Mouse (Mus musculus): ENCODE data around the gene Dapk2. TPM values are rescaled to one million over a fixed set of nuclear protein-coding genes. Genes with fewer than 3 reads are reported as not detected.
A peak's percentile ranks its signal among the peaks of the same experiment; 100 is the strongest.
"Not testable (repeated sequence)": the region's sequence is repeated elsewhere in the genome, so short reads cannot be mapped to it uniquely, and the experiment has no call there.

Dapk2 gene
- polyA plus RNA-seq, 1 experiment from 2014 or later: 5.9 TPM

DNA sequence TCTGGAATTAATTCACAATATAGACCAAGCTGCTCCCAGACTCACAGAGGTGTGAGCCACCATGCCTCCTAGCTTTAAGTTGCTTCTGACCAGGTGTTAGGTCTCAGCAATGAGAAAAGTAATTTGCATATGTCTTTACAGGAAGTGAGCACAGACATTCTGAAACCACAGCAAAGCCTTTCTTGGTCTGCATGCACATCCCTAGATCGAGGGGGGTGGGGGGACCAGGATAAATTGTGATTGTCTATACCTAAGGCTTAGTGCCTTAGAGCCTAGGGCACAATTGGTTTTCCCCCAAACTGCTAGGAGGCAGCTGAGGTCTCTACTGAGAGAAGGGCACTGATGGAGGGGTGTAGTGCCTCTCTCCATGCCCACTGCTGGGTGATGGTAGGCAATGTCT is 122.5 kb downstream of the Dapk2 start:
- TF ChIP-seq CTCF (IDR thresholded peaks at IDR 0.05; ENCODE audit: low read depth): no peak
- Histone ChIP-seq H3K9me3 (ENCODE audit: low read depth, low read length) (no peaks in the 10 kb centered on the region), H3K36me3 (ENCODE audit: insufficient read depth) (no peaks in the 10 kb centered on the region), H3K27ac (ENCODE audit: low read depth) (no peak overlapping the region), H3K27me3 (ENCODE audit: insufficient read depth, low read length) (no peaks in the 10 kb centered on the region), H3K4me3 (ENCODE audit: low read depth, low read length) (no peak overlapping the region), H3K4me1 (ENCODE audit: insufficient read depth) (peaks cover 14% of the 10 kb centered on the region; the same call in 1 of the 2 replicates), H3K4me2 (no peak overlapping the region), H3K9ac (no peak overlapping the region)
- DNase-seq (no peak), ATAC-seq (ENCODE audit: insufficient read depth) (no peak)
- WGBS: 55% methylated on average over 1 of the region's 1 CpGs

DNA sequence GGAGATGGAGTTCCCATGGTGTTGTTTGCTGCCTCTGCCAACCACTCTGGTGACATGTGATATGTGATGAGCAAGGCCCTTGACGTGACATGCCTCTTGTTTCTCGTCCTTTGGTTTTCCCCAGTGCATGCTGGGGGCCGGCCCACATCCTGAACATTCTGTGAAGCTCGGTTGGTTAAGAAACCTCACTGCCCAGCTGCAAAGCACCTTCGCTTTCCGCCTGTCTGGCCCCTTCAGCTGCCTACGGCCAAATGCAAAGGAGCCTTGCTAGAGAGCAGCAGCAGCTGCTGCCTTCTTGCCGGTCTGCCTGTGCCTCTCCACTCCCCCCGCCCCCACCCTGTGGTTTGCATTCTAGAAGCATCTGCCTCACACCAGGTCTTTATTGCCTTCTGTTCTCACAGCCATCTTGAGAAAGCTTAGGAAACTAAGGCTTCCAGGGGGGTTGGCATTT is 123.5 kb downstream of the Dapk2 start:
- H3K9ac ChIP-seq: no peak overlapping the region
- TF ChIP-seq CTCF (IDR thresholded peaks at IDR 0.05; ENCODE audit: low read depth): no peak
- no peaks in the 10 kb centered on the region for H3K36me3 ChIP-seq (ENCODE audit: insufficient read depth)
- H3K4me3 ChIP-seq (ENCODE audit: low read depth, low read length): no peak overlapping the region
- WGBS: 46% methylated on average over 9 of the region's 9 CpGs
- H3K4me1 ChIP-seq (ENCODE audit: insufficient read depth): peaks cover 8% of the 10 kb centered on the region; the same call in 1 of the 2 replicates
- H3K27me3 ChIP-seq (ENCODE audit: insufficient read depth, low read length): no peaks in the 10 kb centered on the region
- H3K9me3 ChIP-seq (ENCODE audit: low read depth, low read length): no peaks in the 10 kb centered on the region
- no peak overlapping the region for H3K4me2 ChIP-seq
- DNase-seq (no peak), ATAC-seq (ENCODE audit: insufficient read depth) (peak; percentile 16; the same call in 1 of the 2 replicates)
- H3K27ac ChIP-seq (ENCODE audit: low read depth): no peak overlapping the region

DNA sequence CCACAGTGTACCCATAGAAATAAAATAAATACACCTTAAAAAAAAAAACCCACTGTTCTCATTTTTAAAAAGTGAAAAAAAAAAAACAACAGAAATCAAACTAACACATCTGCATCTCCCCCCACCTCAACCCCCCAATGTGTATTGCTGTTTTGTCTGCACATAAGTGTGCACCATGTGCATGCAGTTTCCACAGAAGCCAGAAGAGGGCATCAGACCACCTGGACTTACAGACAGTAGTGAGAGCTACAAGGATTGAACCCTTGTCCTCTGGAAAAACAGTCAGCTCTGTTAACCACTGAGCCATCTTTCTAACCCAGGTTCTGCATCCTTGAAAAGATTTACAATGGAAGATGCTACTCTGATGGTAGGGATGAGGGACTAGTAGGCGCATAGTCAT is 124.6 kb downstream of the Dapk2 start:
- Histone ChIP-seq H3K4me1 (ENCODE audit: insufficient read depth) (0 out of 2 replicates have a peak, but pooled peaks cover 2% of the 10 kb centered on the region), H3K27ac (ENCODE audit: low read depth) (no peak overlapping the region), H3K9me3 (ENCODE audit: low read depth, low read length) (no peaks in the 10 kb centered on the region), H3K9ac (no peak overlapping the region), H3K27me3 (ENCODE audit: insufficient read depth, low read length) (no peaks in the 10 kb centered on the region), H3K36me3 (ENCODE audit: insufficient read depth) (no peaks in the 10 kb centered on the region), H3K4me2 (no peak overlapping the region), H3K4me3 (ENCODE audit: low read depth, low read length) (no peak overlapping the region)
- ATAC-seq (ENCODE audit: insufficient read depth) (no peak), DNase-seq (no peak)
- TF ChIP-seq CTCF (IDR thresholded peaks at IDR 0.05; ENCODE audit: low read depth): peak; percentile 40
- 97% methylated on average over 1 of the region's 1 CpGs for WGBS

DNA sequence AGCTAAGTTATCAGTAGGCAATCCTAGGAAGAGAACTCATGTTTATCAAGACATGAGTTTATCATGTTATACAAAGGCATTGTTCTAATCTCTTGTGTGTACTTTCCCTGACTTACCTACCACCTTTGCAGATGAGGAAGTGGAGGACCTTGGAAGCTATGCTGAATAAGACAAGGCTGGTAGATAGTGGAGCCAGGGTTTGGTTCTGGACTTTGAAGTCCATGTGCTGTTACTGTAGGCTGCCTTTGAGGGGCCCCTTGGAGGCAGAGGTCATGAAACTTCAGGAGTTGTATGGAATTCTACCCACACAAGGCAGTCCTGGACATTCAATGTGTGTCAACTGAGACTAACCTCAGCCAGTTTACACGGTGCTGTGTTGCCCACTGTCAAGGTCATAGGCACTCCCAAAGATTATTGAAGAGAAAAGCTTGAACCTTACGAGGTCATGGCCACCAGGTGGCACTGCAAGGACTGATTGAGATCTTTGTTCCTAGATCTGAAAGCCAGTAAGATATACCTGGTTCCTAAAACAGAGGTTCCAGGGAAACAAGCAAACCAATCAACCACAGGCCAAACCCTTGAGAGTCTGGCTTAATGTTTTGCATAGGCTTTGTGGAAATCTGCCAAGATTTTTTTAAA is 125.7 kb downstream of the Dapk2 start:
- no peak; the same call in 1 of the 2 replicates for ATAC-seq (ENCODE audit: insufficient read depth)
- Histone ChIP-seq H3K9ac (no peak overlapping the region), H3K4me2 (no peak overlapping the region), H3K9me3 (ENCODE audit: low read depth, low read length) (no peaks in the 10 kb centered on the region), H3K36me3 (ENCODE audit: insufficient read depth) (no peaks in the 10 kb centered on the region), H3K27me3 (ENCODE audit: insufficient read depth, low read length) (no peaks in the 10 kb centered on the region), H3K27ac (ENCODE audit: low read depth) (no peak overlapping the region), H3K4me3 (ENCODE audit: low read depth, low read length) (no peak overlapping the region), H3K4me1 (ENCODE audit: insufficient read depth) (0 out of 2 replicates have a peak, but pooled peaks cover 2% of the 10 kb centered on the region)
- DNase-seq: peak; percentile 84
- WGBS: 13% methylated on average over 2 of the region's 2 CpGs
- TF ChIP-seq CTCF (IDR thresholded peaks at IDR 0.05; ENCODE audit: low read depth): peak; percentile 74

DNA sequence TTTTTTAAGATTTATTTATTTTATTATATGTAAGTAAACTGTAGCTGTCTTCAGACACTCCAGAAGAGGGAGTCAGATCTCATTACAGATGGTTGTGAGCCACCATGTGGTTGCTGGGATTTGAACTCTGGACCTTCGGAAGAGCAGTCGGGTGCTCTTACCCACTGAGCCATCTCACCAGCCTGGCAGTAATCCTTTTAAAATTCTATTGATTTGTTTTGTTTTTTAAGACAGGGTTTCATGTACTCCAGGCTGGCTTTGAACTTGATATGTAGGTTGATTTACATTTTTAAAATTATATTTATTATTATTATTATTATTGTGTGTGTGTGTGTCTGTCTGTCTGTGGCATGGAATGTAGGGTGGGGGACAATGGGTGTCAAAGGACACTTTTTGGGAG is 127.2 kb downstream of the Dapk2 start:
- not testable (repeated sequence) for H3K27ac ChIP-seq (ENCODE audit: low read depth); H3K4me2 ChIP-seq; H3K27me3 ChIP-seq (ENCODE audit: insufficient read depth, low read length); H3K4me1 ChIP-seq (ENCODE audit: insufficient read depth); H3K9ac ChIP-seq; DNase-seq; H3K36me3 ChIP-seq (ENCODE audit: insufficient read depth); H3K9me3 ChIP-seq (ENCODE audit: low read depth, low read length); H3K4me3 ChIP-seq (ENCODE audit: low read depth, low read length); ATAC-seq (ENCODE audit: insufficient read depth)
- WGBS: 79% methylated on average over 2 of the region's 2 CpGs

DNA sequence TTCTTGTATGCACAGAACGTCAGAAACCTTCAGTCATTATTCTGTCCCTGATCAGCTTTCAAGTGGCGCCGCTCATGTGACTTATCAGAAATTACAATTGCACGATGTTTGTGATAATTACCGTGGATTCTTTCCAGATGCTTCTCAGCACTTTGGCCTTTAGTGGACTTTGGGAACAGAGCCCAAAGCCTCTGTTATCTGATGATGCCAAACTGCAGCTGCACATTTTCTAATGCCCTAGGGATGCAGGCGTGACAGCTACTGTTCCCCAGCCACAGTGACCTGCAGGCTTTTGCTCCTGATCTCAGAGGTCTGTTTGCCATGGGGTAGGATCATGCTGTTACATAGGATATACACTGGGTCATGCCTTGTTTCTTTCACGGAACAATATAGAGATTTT is 127.9 kb downstream of the Dapk2 start:
- no peak for DNase-seq

DNA sequence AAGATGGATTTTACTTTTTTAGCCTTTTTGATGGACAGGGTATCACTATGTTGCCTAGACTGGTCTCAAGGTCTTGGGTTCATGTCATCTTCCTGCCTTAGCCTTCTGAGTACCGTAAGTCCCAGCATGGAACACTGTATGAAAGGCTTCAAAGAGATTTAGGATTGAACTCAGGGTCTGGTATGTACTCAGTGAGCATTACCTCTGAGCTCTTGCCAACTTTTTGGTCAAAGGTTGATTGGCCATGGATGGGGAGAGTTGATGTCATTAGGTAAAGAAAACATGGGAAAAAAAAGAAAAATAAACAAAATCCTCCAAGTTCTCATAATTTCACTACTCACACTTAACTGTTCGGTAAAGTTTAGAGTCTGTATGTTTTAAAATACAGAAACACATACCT is 132.7 kb downstream of the Dapk2 start:
- Histone ChIP-seq H3K4me1 (ENCODE audit: insufficient read depth) (no peaks in the 10 kb centered on the region), H3K4me2 (no peak overlapping the region), H3K4me3 (ENCODE audit: low read depth, low read length) (no peak overlapping the region), H3K36me3 (ENCODE audit: insufficient read depth) (no peaks in the 10 kb centered on the region), H3K27ac (ENCODE audit: low read depth) (no peak overlapping the region), H3K27me3 (ENCODE audit: insufficient read depth, low read length) (no peaks in the 10 kb centered on the region), H3K9me3 (ENCODE audit: low read depth, low read length) (no peaks in the 10 kb centered on the region), H3K9ac (no peak overlapping the region)
- no peak for TF ChIP-seq CTCF (IDR thresholded peaks at IDR 0.05; ENCODE audit: low read depth)
- DNase-seq (no peak), ATAC-seq (ENCODE audit: insufficient read depth) (no peak)
- 76% methylated on average over 2 of the region's 2 CpGs for WGBS

More for the DNA sequence above, 127.9 kb downstream of the Dapk2 start:
- Histone ChIP-seq H3K27ac (ENCODE audit: low read depth) (no peak overlapping the region), H3K4me1 (ENCODE audit: insufficient read depth) (0 out of 2 replicates have a peak, but pooled peaks cover 2% of the 10 kb centered on the region), H3K9ac (no peak overlapping the region), H3K4me3 (ENCODE audit: low read depth, low read length) (no peak overlapping the region), H3K4me2 (no peak overlapping the region), H3K9me3 (ENCODE audit: low read depth, low read length) (no peaks in the 10 kb centered on the region), H3K36me3 (ENCODE audit: insufficient read depth) (no peaks in the 10 kb centered on the region), H3K27me3 (ENCODE audit: insufficient read depth, low read length) (no peaks in the 10 kb centered on the region)
- WGBS: 41% methylated on average over 7 of the region's 7 CpGs
- TF ChIP-seq CTCF (IDR thresholded peaks at IDR 0.05; ENCODE audit: low read depth): no peak
- ATAC-seq (ENCODE audit: insufficient read depth): no peak

Data from lung, embryonic 14.5 days (tissue).